Mouse (Mus musculus): Measurements from ENCODE around the gene Kif14. TPM values are rescaled to one million over a fixed set of nuclear protein-coding genes. Genes with fewer than 3 reads are reported as not detected.
"Not testable (repeated sequence)": the region's sequence is repeated elsewhere in the genome, so short reads cannot be mapped to it uniquely, and the experiment has no call there.

Kif14 gene
- total RNA-seq, 1 experiment from 2014 or later = 25.5 TPM

DNA sequence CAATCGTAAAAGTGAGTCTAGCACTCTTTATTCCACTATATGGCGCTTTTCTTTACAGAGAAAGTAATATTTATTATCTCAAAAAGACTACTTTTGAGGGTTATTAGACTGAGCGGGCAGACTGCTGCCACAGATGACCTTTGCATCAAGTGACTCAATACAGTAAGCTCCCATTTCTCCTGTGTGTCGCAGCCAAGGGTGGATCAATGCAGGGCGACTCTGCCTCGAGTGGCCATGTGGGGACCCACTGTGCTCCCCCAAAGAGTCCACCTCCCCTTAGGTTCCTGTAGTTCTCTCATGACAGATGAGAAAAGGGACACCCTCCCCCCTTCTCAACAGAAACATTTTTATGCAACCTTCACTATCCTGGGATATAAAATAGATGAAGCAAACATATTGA is 84.1 kb downstream of the Kif14 start:
- ATAC-seq (replicated peaks; ENCODE audit: low read depth, poor library complexity, severe bottlenecking) = no peak

- peak; percentile 99 for ATAC-seq (replicated peaks; ENCODE audit: low read depth, poor library complexity, severe bottlenecking)
Measured at GRCm38 (mm10) chr1:136550851-136551540, 84.9 kb downstream of the Kif14 start.

GRCm38 (mm10) chr1:136554686-136555085 is 88.5 kb downstream of the Kif14 start:
- no peak for ATAC-seq (replicated peaks; ENCODE audit: low read depth, poor library complexity, severe bottlenecking)

GRCm38 (mm10) chr1:136555892-136556291 is 89.7 kb downstream of the Kif14 start:
- ATAC-seq (replicated peaks; ENCODE audit: low read depth, poor library complexity, severe bottlenecking) = no peak

DNA sequence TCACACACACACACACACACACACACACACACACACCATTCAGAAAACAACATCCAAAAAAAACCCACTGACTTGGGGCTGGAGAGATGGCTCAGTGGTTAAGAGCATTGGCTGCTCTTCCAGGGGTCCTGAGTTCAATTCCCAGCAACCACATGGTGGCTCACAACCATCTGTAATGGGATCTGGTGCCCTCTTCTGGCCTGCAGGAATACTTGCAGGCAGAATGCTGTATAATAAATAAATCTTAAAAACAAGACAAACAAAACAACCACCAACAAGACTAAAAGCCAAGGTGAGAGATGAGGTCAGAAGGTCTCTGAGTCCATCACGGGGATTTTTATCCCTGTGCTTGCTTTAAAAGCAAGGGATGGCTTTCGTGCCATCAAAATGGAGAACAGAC is 90.5 kb downstream of the Kif14 start:
- not testable (repeated sequence) for ATAC-seq (replicated peaks; ENCODE audit: low read depth, poor library complexity, severe bottlenecking)

GRCm38 (mm10) chr1:136557436-136557835 is 91.3 kb downstream of the Kif14 start:
- no peak for ATAC-seq (replicated peaks; ENCODE audit: low read depth, poor library complexity, severe bottlenecking)

GRCm38 (mm10) chr1:136558762-136559161 is 92.6 kb downstream of the Kif14 start:
- ATAC-seq (replicated peaks; ENCODE audit: low read depth, poor library complexity, severe bottlenecking) = peak; percentile 79

- ATAC-seq (replicated peaks; ENCODE audit: low read depth, poor library complexity, severe bottlenecking) = no peak
Measured at GRCm38 (mm10) chr1:136559284-136559683, 93.1 kb downstream of the Kif14 start.

DNA sequence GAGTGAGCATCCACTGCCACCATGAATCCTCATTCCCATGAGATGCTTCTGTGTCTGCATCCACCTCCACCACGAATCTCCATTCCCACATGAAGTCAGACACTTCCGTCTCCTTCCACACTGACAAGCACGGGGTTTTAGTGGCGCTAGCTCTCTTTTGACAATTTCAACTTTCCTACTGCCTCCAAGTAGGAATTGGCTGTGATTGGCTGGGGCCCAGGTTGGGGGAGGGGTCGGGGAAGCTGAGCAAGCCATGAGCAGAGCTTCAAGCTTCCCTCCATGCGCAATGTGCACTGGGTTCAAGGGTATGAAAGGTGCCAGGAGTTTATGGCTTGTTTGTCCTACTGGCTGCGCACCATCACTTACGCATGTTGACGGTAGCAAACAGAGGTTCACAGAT is 93.6 kb downstream of the Kif14 start:
- no peak for ATAC-seq (replicated peaks; ENCODE audit: low read depth, poor library complexity, severe bottlenecking)

GRCm38 (mm10) chr1:136561823-136562222 is 95.7 kb downstream of the Kif14 start:
- ATAC-seq (replicated peaks; ENCODE audit: low read depth, poor library complexity, severe bottlenecking) = no peak

DNA sequence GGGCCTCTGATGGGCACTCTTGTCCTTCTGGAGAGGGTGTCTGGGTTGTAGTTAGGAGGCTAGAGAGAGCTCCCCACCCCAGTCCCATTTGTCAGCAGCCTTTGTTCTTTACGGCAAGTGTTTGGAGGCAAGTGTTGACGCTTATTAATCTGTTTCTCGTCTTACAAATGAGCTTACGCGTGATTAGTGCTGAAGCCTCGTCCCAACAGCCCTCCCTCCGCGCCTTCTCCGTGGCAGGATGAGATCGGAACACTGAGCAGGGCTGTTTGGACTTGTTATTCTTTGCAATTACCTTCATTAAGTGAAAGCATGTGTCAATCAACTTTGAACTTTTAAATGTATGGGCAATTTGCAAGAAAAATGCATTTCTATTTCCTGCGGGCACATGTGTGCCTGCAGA is 97.0 kb downstream of the Kif14 start:
- no peak for ATAC-seq (replicated peaks; ENCODE audit: low read depth, poor library complexity, severe bottlenecking)

DNA sequence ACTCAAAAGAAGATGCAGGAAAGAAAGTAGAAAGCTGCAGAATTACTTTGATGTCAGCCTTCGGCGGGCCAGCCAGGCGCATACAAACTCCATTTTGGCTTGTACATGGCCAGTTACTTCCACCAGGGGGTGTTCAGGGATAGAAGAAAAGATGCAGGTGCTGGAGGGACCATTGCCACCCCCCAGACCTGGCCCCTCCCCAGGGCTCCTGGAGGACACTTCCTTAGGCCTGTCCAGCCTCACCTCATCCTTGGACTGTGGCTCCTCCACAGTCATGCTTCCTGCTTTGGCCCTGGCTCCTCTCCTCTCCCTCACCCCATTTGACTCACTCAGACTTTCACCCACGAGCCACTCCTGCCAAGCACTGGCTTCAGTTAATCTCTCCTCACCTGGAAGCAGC is 98.8 kb downstream of the Kif14 start:
- 0 out of 2 replicates have a peak, but pooled peaks have one; percentile 42 for ATAC-seq (replicated peaks; ENCODE audit: low read depth, poor library complexity, severe bottlenecking)

DNA sequence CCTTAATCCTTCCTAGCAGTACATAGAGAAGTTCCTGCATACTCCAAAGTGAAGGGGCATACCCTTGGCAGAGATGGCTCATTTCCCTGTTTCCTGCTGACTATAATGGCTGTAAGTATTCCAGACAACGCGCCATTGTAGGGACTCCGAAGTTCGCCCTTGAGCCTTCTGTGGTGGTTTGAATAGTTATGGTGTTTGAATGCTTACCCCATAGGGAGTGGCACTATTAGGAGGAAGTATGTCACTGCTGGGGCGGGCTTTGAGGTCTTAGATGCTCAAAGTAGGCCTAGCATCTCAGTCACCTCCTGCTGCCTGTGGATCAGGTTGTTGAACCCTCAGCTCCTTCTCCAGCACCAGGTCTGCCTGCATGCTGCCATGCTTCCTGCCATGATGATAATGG is 100.2 kb downstream of the Kif14 start:
- no peak for ATAC-seq (replicated peaks; ENCODE audit: low read depth, poor library complexity, severe bottlenecking)

GRCm38 (mm10) chr1:136567641-136568040 is 101.5 kb downstream of the Kif14 start:
- ATAC-seq (replicated peaks; ENCODE audit: low read depth, poor library complexity, severe bottlenecking) = no peak

- ATAC-seq (replicated peaks; ENCODE audit: low read depth, poor library complexity, severe bottlenecking) = no peak
Measured at GRCm38 (mm10) chr1:136568738-136569194, 102.6 kb downstream of the Kif14 start.

GRCm38 (mm10) chr1:136569206-136569605 is 103.1 kb downstream of the Kif14 start:
- no peak for ATAC-seq (replicated peaks; ENCODE audit: low read depth, poor library complexity, severe bottlenecking)

GRCm38 (mm10) chr1:136569626-136570297 is 103.6 kb downstream of the Kif14 start:
- no peak for ATAC-seq (replicated peaks; ENCODE audit: low read depth, poor library complexity, severe bottlenecking)

DNA sequence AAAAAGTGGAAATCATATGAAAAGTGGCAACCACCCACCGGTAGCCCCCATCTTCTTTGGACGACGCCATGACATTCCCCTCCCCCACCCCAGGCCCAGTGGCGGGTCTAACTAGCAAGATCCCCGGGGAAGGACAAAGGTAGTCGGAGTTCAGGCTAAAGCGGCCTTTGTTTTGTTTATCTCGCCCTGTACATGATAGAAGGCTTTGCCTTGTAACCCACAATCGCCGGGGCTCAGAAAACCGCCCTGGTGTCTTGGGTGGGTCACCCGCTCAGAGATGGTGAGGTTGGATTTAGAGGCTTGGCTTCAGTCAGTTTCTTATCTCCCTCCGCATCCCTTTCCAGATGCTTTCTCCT is 104.1 kb downstream of the Kif14 start:
- ATAC-seq (replicated peaks; ENCODE audit: low read depth, poor library complexity, severe bottlenecking) = no peak

DNA sequence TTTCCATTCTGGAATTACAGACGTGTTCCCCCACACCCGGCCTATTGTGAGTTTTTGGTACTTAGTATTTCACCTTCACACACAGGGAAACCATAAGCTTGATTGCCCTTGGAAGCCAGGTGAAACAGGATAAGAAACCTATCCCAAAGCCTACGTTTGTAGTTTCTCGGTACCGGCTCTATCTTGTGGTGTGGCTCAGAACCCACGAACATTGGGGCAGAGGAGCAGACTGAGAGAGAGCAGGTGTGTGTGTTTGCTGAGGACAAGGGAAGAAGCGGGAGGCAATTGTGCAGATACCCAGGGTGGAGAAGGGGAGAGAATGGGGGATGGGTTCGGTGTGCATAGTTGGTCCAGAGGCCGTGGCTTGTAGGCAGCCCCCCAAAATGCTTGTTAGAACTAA is 104.8 kb downstream of the Kif14 start:
- no peak for ATAC-seq (replicated peaks; ENCODE audit: low read depth, poor library complexity, severe bottlenecking)

DNA sequence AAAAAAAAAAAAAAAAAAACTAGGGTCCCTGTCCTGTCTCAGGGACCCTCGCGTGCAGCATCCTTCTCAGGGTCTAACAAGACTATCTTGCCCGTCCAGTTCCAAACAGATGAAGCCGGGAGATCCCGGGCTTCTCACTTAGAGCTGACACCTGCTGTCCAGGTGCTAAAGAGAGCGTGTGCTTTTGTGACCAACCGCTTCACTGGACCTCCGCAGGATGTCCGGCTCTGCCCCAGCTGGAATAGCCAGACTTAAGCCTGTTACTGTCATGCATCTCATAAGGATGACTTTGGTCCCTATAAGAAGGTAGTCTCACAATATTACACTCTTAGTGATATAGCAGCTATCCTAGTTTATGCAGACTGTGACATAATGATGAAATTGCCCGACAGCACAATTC is 105.4 kb downstream of the Kif14 start:
- ATAC-seq (replicated peaks; ENCODE audit: low read depth, poor library complexity, severe bottlenecking) = no peak

DNA sequence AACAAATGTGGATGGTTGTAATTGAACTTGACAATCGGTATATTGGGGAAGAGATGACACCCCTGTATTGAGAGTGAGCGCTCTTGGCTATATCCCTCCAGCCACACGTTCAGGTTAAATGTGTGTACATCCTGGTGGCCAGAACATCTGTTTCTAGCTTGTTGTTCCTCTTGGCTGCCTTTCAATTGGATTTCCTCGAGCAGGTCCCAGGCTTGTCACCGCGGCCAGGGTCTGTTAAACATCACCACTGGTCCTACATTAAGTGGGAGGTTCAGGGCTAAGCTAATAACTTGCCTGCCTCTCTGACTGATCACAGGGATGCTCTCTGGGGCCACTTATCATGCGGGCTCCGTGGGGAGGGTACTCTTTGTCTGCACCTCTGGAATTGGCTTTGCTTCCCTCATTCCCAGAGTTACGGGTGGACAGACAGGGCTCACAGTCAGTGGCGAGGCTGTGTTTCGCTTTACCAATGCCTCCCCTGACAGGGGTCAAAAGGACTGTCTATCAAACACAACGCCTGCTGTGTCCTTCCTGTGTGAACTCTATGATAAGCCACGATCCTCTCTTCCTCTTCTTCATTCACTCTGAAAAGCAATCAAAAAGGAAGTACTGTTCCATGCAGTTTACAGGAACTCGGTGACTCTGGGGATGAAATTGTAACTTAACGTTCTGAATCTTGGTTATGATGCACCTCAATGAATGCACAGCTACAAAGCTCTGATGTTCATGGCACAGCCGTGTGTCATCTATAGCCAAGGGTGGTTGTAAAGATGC is 111.9 kb downstream of the Kif14 start:
- ATAC-seq (replicated peaks; ENCODE audit: low read depth, poor library complexity, severe bottlenecking) = peak; percentile 67

Measured in common myeloid progenitor, adult 5-6 weeks (primary cell).